8 mouse cellular contexts compared by ENCODE assay signal in genomic region chr1:131528561-131529166, GRCm38 (mm10). TPM values are rescaled to one million over a fixed set of nuclear protein-coding genes. Genes with fewer than 3 reads are reported as not detected.
DNase-seq lines count a peak whose midpoint lies in the region; ATAC-seq and TF ChIP-seq lines count a peak whose summit lies in the region.

No protein-coding gene starts in this region.

- H3K4me3 ChIP-seq in kidney, embryonic 16.5 days (ENCODE audit: low read length), result peak overlapping the region; percentile 63
- H3K4me3 ChIP-seq in bone marrow, adult 2 months (replicated peaks; ENCODE audit: control insufficient read depth, low read depth, low read length), result peak overlapping the region; percentile 73
- peak overlapping the region; percentile 72 for H3K4me3 ChIP-seq in hindbrain, embryonic 12.5 days
- H3K4me3 ChIP-seq in midbrain, embryonic 11.5 days (ENCODE audit: low read depth, low read length), result peak overlapping the region; percentile 86

- TF ChIP-seq POLR2A in bone marrow, adult 2 months (IDR thresholded peaks at IDR 0.05; ENCODE audit: borderline replicate concordance, control insufficient read depth, low read depth, low read length), result no peak

- H3K9me3 ChIP-seq in kidney, embryonic 16.5 days (ENCODE audit: low read length), result no peaks in the 10 kb centered on the region
- H3K9me3 ChIP-seq in hindbrain, embryonic 12.5 days (replicated peaks), result no peaks in the 10 kb centered on the region
- no peaks in the 10 kb centered on the region for H3K9me3 ChIP-seq in midbrain, embryonic 11.5 days (ENCODE audit: control insufficient read depth, low read length)

- intact Hi-C loops in gastrocnemius, postnatal 36 days (cut with DNase I), result loop anchor here (5.0 kb wide), 4 partner anchors 46 to 166 kb away; no protein-coding TSS in a partner anchor

- H3K9ac ChIP-seq in kidney, embryonic 16.5 days (replicated peaks; ENCODE audit: low read length), result peak overlapping the region; percentile 73
- peak overlapping the region; percentile 59 for H3K9ac ChIP-seq in hindbrain, embryonic 12.5 days
- H3K9ac ChIP-seq in midbrain, embryonic 11.5 days (ENCODE audit: low read length), result peak overlapping the region; percentile 80

- H3K4me1 ChIP-seq in kidney, embryonic 16.5 days (ENCODE audit: insufficient read depth, low read length), result peaks cover 26% of the 10 kb centered on the region
- 0 out of 2 replicates have a peak, but pooled peaks cover 2% of the 10 kb centered on the region for H3K4me1 ChIP-seq in bone marrow, adult 2 months (ENCODE audit: control insufficient read depth, insufficient read depth, low read length)
- peaks cover 34% of the 10 kb centered on the region for H3K4me1 ChIP-seq in hindbrain, embryonic 12.5 days
- peaks cover 33% of the 10 kb centered on the region for H3K4me1 ChIP-seq in midbrain, embryonic 11.5 days (ENCODE audit: control insufficient read depth, insufficient read depth, low read length)

- no peak for ATAC-seq in kidney, embryonic 16.5 days (ENCODE audit: low FRiP score, low TSS enrichment)
- ATAC-seq in hindbrain, embryonic 12.5 days (ENCODE audit: low FRiP score), result no peak
- no peak for ATAC-seq in midbrain, embryonic 11.5 days (ENCODE audit: low FRiP score)

- H3K4me2 ChIP-seq in kidney, embryonic 16.5 days (replicated peaks; ENCODE audit: low read depth, low read length), result peak overlapping the region; percentile 88
- H3K4me2 ChIP-seq in hindbrain, embryonic 12.5 days (replicated peaks), result peak overlapping the region; percentile 97
- peak overlapping the region; percentile 89 for H3K4me2 ChIP-seq in midbrain, embryonic 11.5 days

- under 1% methylated on average over 9 of the region's 9 CpGs for WGBS in kidney, embryonic 16.5 days
- 6% methylated on average over 9 of the region's 9 CpGs for WGBS in bone marrow, adult 2 months
- 2% methylated on average over 9 of the region's 9 CpGs for WGBS in hindbrain, embryonic 12.5 days
- WGBS in midbrain, embryonic 11.5 days, result 3% methylated on average over 9 of the region's 9 CpGs

- DNase-seq in kidney, adult 8-10 months, result no peak
- peak; percentile 87 for DNase-seq in midbrain, embryonic 11.5 days (ENCODE audit: low spot score, missing footprints)
- no peak for DNase-seq in gastrocnemius, postnatal 36 days
- no peak for DNase-seq in spleen, postnatal 36 days (ENCODE audit: low spot score in 2 of 2)
- DNase-seq in adipocyte (ENCODE audit: low spot score), result no peak

- peak overlapping the region; percentile 78 for H3K27ac ChIP-seq in kidney, embryonic 16.5 days (ENCODE audit: low read length)
- no peak overlapping the region for H3K27ac ChIP-seq in bone marrow, adult 2 months (ENCODE audit: control insufficient read depth, insufficient read depth, low read depth, low read length, poor library complexity)
- no peak overlapping the region for H3K27ac ChIP-seq in hindbrain, embryonic 12.5 days
- no peak overlapping the region; the same call in 1 of the 2 replicates for H3K27ac ChIP-seq in midbrain, embryonic 11.5 days (ENCODE audit: low read depth, low read length)

- H3K27me3 ChIP-seq in kidney, embryonic 16.5 days (ENCODE audit: insufficient read depth, low read length), result no peaks in the 10 kb centered on the region
- H3K27me3 ChIP-seq in hindbrain, embryonic 12.5 days, result no peaks in the 10 kb centered on the region
- H3K27me3 ChIP-seq in midbrain, embryonic 11.5 days (ENCODE audit: control insufficient read depth, insufficient read depth, low read length), result no peaks in the 10 kb centered on the region

- H3K36me3 ChIP-seq in kidney, embryonic 16.5 days (ENCODE audit: insufficient read depth, low read length), result no peaks in the 10 kb centered on the region
- no peaks in the 10 kb centered on the region for H3K36me3 ChIP-seq in hindbrain, embryonic 12.5 days
- H3K36me3 ChIP-seq in midbrain, embryonic 11.5 days (ENCODE audit: control insufficient read depth, insufficient read depth, low read length), result no peaks in the 10 kb centered on the region

- no peak for TF ChIP-seq CTCF in bone marrow, adult 2 months (IDR thresholded peaks at IDR 0.05; ENCODE audit: control insufficient read depth, insufficient read depth, low read length)

RNA-seq across cellular contexts. Expression of gene Fam72a, which starts 1.0 kb away (rescaled TPM):
- 2.1 and 2.6 TPM in 2 replicates for polyA plus RNA-seq in kidney, embryonic 16.5 days (2015; fragmentation: Nextera tagmentation; extraction: Ambion mirVana)
- 2.4 and 5.5 TPM in 2 replicates for polyA plus RNA-seq in bone marrow, adult 2 months (2011; ENCODE audit: insufficient read depth, insufficient read length, low replicate concordance, missing spikeins)
- 2.8 and 3.2 TPM in 2 replicates for polyA plus RNA-seq in hindbrain, embryonic 12.5 days (2016; fragmentation: Nextera tagmentation; extraction: Ambion mirVana)
- 4.5 and 4.7 TPM in 2 replicates for polyA plus RNA-seq in midbrain, embryonic 11.5 days (2014; fragmentation: Nextera tagmentation; extraction: Ambion mirVana)
- under 1 TPM; 0.26 to 0.44 TPM for total RNA-seq in gastrocnemius, postnatal 36 days (2021)

RNA-seq across cellular contexts. Expression of gene Srgap2, which starts 1.5 kb away (rescaled TPM):
- 11.5 and 18.1 TPM in 2 replicates for polyA plus RNA-seq in kidney, embryonic 16.5 days (2015; fragmentation: Nextera tagmentation; extraction: Ambion mirVana)
- polyA plus RNA-seq in bone marrow, adult 2 months (2011; ENCODE audit: insufficient read depth, insufficient read length, low replicate concordance, missing spikeins), result 15.8 and 27.2 TPM in 2 replicates
- polyA plus RNA-seq in hindbrain, embryonic 12.5 days (2016; fragmentation: Nextera tagmentation; extraction: Ambion mirVana), result 16.9 and 23.1 TPM in 2 replicates
- 16.4 and 19.3 TPM in 2 replicates for polyA plus RNA-seq in midbrain, embryonic 11.5 days (2014; fragmentation: Nextera tagmentation; extraction: Ambion mirVana)
- 10 to 100 TPM; 10.3 to 10.5 TPM for total RNA-seq in gastrocnemius, postnatal 36 days (2021)
